In the genomic region with DNA sequence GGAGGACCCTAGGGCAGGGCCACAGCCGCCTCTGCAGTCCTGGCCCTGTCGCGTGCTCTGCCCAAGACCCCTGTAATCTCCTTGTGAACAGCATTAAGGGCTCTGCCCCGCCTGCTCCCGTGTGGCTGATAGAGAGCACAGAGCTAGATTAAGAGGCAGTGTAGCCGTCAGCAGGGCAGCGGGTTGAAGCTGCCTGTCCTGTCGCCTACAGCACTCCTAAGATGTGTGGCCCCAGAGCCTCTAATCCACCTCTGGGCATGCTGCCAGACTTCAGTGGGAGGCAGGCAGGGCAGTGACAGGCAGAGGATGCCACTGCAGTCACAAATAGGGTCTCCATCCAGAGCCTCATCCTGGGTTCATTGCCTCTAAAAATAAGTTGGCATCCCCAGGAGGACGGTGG, we compare ENCODE assay signal across 11 mouse cellular contexts. TPM values are rescaled to one million over a fixed set of nuclear protein-coding genes. Genes with fewer than 3 reads are reported as not detected.
DNase-seq lines count a peak whose midpoint lies in the region; ATAC-seq and TF ChIP-seq lines count a peak whose summit lies in the region.
"Had no signal": no experiment of that assay in that cellular context is flagged by ENCODE, and none has a peak within 500 bp of the region (broad histone marks: within the 10 kb centered on the region; RNA-seq: fewer than 3 reads in every experiment).

No protein-coding gene starts in this region.

- 0 out of 2 replicates have a peak, but pooled peaks have one; percentile 8 for ATAC-seq in embryonic facial prominence, embryonic 12.5 days (ENCODE audit: insufficient number of reproducible peaks, insufficient read depth, low FRiP score, low TSS enrichment)
- ATAC-seq in megakaryocyte-erythroid progenitor cell, adult 5-6 weeks (replicated peaks; ENCODE audit: low FRiP score, low TSS enrichment, poor library complexity, severe bottlenecking), result peak; percentile 50
- ATAC-seq in kidney, embryonic 14.5 days (ENCODE audit: low FRiP score, low TSS enrichment), result no peak

- no peaks in the 10 kb centered on the region for H3K79me2 ChIP-seq in heart, adult 2 months (replicated peaks; ENCODE audit: control insufficient read depth, insufficient read depth, low read length)

- no peak for TF ChIP-seq POLR2A in heart, adult 2 months (IDR thresholded peaks at IDR 0.05; ENCODE audit: insufficient read depth, low read depth, low read length)

- H3K9ac ChIP-seq in embryonic facial prominence, embryonic 12.5 days, result no peak overlapping the region
- no peak overlapping the region for H3K9ac ChIP-seq in heart, adult 2 months (ENCODE audit: low read depth, low read length)
- no peak overlapping the region for H3K9ac ChIP-seq in kidney, embryonic 14.5 days (ENCODE audit: low read depth, low read length)
- H3K9ac ChIP-seq: hindbrain, embryonic 12.5 days had no signal

- TF ChIP-seq EP300 in heart, adult 2 months (IDR thresholded peaks at IDR 0.05; ENCODE audit: insufficient read depth, low read depth, low read length), result no peak

- no peak overlapping the region for H3K27ac ChIP-seq in embryonic facial prominence, embryonic 12.5 days
- H3K27ac ChIP-seq in embryonic facial prominence, embryonic 10.5 days (replicated peaks), result no peak overlapping the region
- H3K27ac ChIP-seq in heart, adult 2 months, result no peak overlapping the region
- H3K27ac ChIP-seq in kidney, embryonic 14.5 days (ENCODE audit: low read depth, low read length), result no peak overlapping the region
- H3K27ac ChIP-seq: hindbrain, embryonic 12.5 days had no signal

- TF ChIP-seq CTCF in heart, adult 2 months (IDR thresholded peaks at IDR 0.05), result no peak

- H3K4me2 ChIP-seq in embryonic facial prominence, embryonic 12.5 days (replicated peaks), result no peak overlapping the region
- no peak overlapping the region for H3K4me2 ChIP-seq in kidney, embryonic 14.5 days (replicated peaks; ENCODE audit: low read depth, low read length)
- H3K4me2 ChIP-seq: hindbrain, embryonic 12.5 days had no signal

- H3K27me3 ChIP-seq in embryonic facial prominence, embryonic 12.5 days, result no peaks in the 10 kb centered on the region
- no peaks in the 10 kb centered on the region for H3K27me3 ChIP-seq in embryonic facial prominence, embryonic 10.5 days (replicated peaks; ENCODE audit: low read depth, poor library complexity, severe bottlenecking)
- no peaks in the 10 kb centered on the region for H3K27me3 ChIP-seq in heart, adult 2 months (ENCODE audit: control insufficient read depth, insufficient read depth, low read length)
- no peaks in the 10 kb centered on the region for H3K27me3 ChIP-seq in kidney, embryonic 14.5 days (ENCODE audit: control insufficient read depth, insufficient read depth, low read length)
- H3K27me3 ChIP-seq: hindbrain, embryonic 12.5 days had no signal

- H3K9me3 ChIP-seq in embryonic facial prominence, embryonic 12.5 days, result no peaks in the 10 kb centered on the region
- no peaks in the 10 kb centered on the region for H3K9me3 ChIP-seq in embryonic facial prominence, embryonic 10.5 days
- no peaks in the 10 kb centered on the region for H3K9me3 ChIP-seq in kidney, embryonic 14.5 days (ENCODE audit: control insufficient read depth, low read length)
- H3K9me3 ChIP-seq: hindbrain, embryonic 12.5 days had no signal

- DNase-seq in embryonic facial prominence, embryonic 10.5 days (ENCODE audit: low spot score), result no peak
- DNase-seq in heart, postnatal 4 days, result peak; percentile 49
- DNase-seq in heart, adult 2 months, result no peak
- peak; percentile 61 for DNase-seq in brain, adult 2 months (ENCODE audit: low read depth, low spot score)
- DNase-seq in lung, postnatal 25 days (ENCODE audit: low spot score), result no peak
- DNase-seq: kidney, adult 9 months; lung, postnatal 36 days had no signal

- intact Hi-C loops in heart, adult 2 months (cut with DNase I), result no loop called here

- peaks cover 77% of the 10 kb centered on the region for H3K36me3 ChIP-seq in embryonic facial prominence, embryonic 12.5 days
- peaks cover 78% of the 10 kb centered on the region for H3K36me3 ChIP-seq in embryonic facial prominence, embryonic 10.5 days (replicated peaks)
- H3K36me3 ChIP-seq in heart, adult 2 months (ENCODE audit: control insufficient read depth, insufficient read depth, low read length), result no peaks in the 10 kb centered on the region
- H3K36me3 ChIP-seq in kidney, embryonic 14.5 days (ENCODE audit: control insufficient read depth, insufficient read depth, low read length), result peaks cover 75% of the 10 kb centered on the region

- H3K4me3 ChIP-seq in embryonic facial prominence, embryonic 12.5 days, result no peak overlapping the region
- no peak overlapping the region; the same call in 1 of the 2 replicates for H3K4me3 ChIP-seq in embryonic facial prominence, embryonic 10.5 days
- H3K4me3 ChIP-seq in heart, adult 2 months, result no peak overlapping the region
- no peak overlapping the region for H3K4me3 ChIP-seq in kidney, embryonic 14.5 days (ENCODE audit: low read length)
- H3K4me3 ChIP-seq: hindbrain, embryonic 12.5 days had no signal

- peaks cover 8% of the 10 kb centered on the region; the same call in 1 of the 2 replicates for H3K4me1 ChIP-seq in embryonic facial prominence, embryonic 12.5 days
- H3K4me1 ChIP-seq in embryonic facial prominence, embryonic 10.5 days, result peaks cover 11% of the 10 kb centered on the region
- peaks cover 4% of the 10 kb centered on the region; the same call in 1 of the 2 replicates for H3K4me1 ChIP-seq in heart, adult 2 months (ENCODE audit: control insufficient read depth, insufficient read depth, low read length)
- H3K4me1 ChIP-seq in kidney, embryonic 14.5 days (ENCODE audit: control insufficient read depth, insufficient read depth, low read length), result 0 out of 2 replicates have a peak, but pooled peaks cover 3% of the 10 kb centered on the region

- 81% methylated on average over 9 of the region's 9 CpGs for WGBS in embryonic facial prominence, embryonic 12.5 days
- 88% methylated on average over 9 of the region's 9 CpGs for WGBS in embryonic facial prominence, embryonic 10.5 days
- WGBS in heart, adult 2 months, result 62% methylated on average over 9 of the region's 9 CpGs
- WGBS in kidney, embryonic 14.5 days, result 79% methylated on average over 9 of the region's 9 CpGs

RNA-seq across cellular contexts. Expression of gene Ndufs7, which starts 6.8 kb away (rescaled TPM):
- polyA plus RNA-seq in embryonic facial prominence, embryonic 12.5 days (2016; fragmentation: Nextera tagmentation; extraction: Ambion mirVana), result 260 and 269 TPM in 2 replicates
- 303 and 309 TPM in 2 replicates for polyA plus RNA-seq in embryonic facial prominence, embryonic 10.5 days (2016; fragmentation: Nextera tagmentation; extraction: Ambion mirVana)
- total RNA-seq in heart, postnatal 4 days (2021), result 100 to 1,000 TPM; 480 to 520 TPM
- total RNA-seq in heart, adult 2 months (2021), result 1,000 to 10,000 TPM in 1 of 2 experiments, 100 to 1,000 TPM in 1; 943 to 1,108 TPM
- polyA plus RNA-seq in heart, adult 2 months (2012; rRNA removed), result 1,263 and 1,990 TPM in 2 replicates
- total RNA-seq in megakaryocyte-erythroid progenitor cell, adult 5-6 weeks (2014; fragmentation: Nextera tagmentation), result 196 and 302 TPM in 2 replicates
- total RNA-seq in megakaryocyte-erythroid progenitor cell, adult 5-6 weeks (2017), result 103 and 168 TPM in 2 replicates
- polyA plus RNA-seq in kidney, embryonic 14.5 days (2014; fragmentation: Nextera tagmentation; extraction: Ambion mirVana), result 382 and 390 TPM in 2 replicates

RNA-seq across cellular contexts. Expression of gene Mum1, which starts 15.9 kb away (rescaled TPM):
- polyA plus RNA-seq in embryonic facial prominence, embryonic 12.5 days (2016; fragmentation: Nextera tagmentation; extraction: Ambion mirVana), result 85.1 and 93.4 TPM in 2 replicates
- polyA plus RNA-seq in embryonic facial prominence, embryonic 10.5 days (2016; fragmentation: Nextera tagmentation; extraction: Ambion mirVana), result 95.9 and 98.1 TPM in 2 replicates
- 10 to 100 TPM; 22.8 to 26.7 TPM for total RNA-seq in heart, postnatal 4 days (2021)
- 10 to 100 TPM; 11.1 to 11.8 TPM for total RNA-seq in heart, adult 2 months (2021)
- 18.0 and 19.4 TPM in 2 replicates for polyA plus RNA-seq in heart, adult 2 months (2012; rRNA removed)
- 60.8 and 124 TPM in 2 replicates for total RNA-seq in megakaryocyte-erythroid progenitor cell, adult 5-6 weeks (2014; fragmentation: Nextera tagmentation)
- total RNA-seq in megakaryocyte-erythroid progenitor cell, adult 5-6 weeks (2017), result 44.2 and 49.0 TPM in 2 replicates
- polyA plus RNA-seq in kidney, embryonic 14.5 days (2014; fragmentation: Nextera tagmentation; extraction: Ambion mirVana), result 64.4 and 65.1 TPM in 2 replicates

RNA-seq across cellular contexts. Expression of gene Gamt, which starts 18.7 kb away (rescaled TPM):
- polyA plus RNA-seq in embryonic facial prominence, embryonic 12.5 days (2016; fragmentation: Nextera tagmentation; extraction: Ambion mirVana), result 33.8 and 38.6 TPM in 2 replicates
- polyA plus RNA-seq in embryonic facial prominence, embryonic 10.5 days (2016; fragmentation: Nextera tagmentation; extraction: Ambion mirVana), result 24.4 and 25.0 TPM in 2 replicates
- total RNA-seq in heart, postnatal 4 days (2021), result 10 to 100 TPM; 18.5 to 23.4 TPM
- 1 to 10 TPM; 8.3 to 8.4 TPM for total RNA-seq in heart, adult 2 months (2021)
- 8.0 and 11.0 TPM in 2 replicates for polyA plus RNA-seq in heart, adult 2 months (2012; rRNA removed)
- 1.2 and 1.7 TPM in 2 replicates for total RNA-seq in megakaryocyte-erythroid progenitor cell, adult 5-6 weeks (2014; fragmentation: Nextera tagmentation)
- total RNA-seq in megakaryocyte-erythroid progenitor cell, adult 5-6 weeks (2017), result 2.1 and 3.0 TPM in 2 replicates
- polyA plus RNA-seq in kidney, embryonic 14.5 days (2014; fragmentation: Nextera tagmentation; extraction: Ambion mirVana), result 30.2 and 33.6 TPM in 2 replicates

RNA-seq across cellular contexts. Expression of gene Dazap1, which starts 19.2 kb away (rescaled TPM):
- 70.7 and 71.8 TPM in 2 replicates for polyA plus RNA-seq in embryonic facial prominence, embryonic 12.5 days (2016; fragmentation: Nextera tagmentation; extraction: Ambion mirVana)
- 56.2 and 58.5 TPM in 2 replicates for polyA plus RNA-seq in embryonic facial prominence, embryonic 10.5 days (2016; fragmentation: Nextera tagmentation; extraction: Ambion mirVana)
- 100 to 1,000 TPM; 131 to 140 TPM for total RNA-seq in heart, postnatal 4 days (2021)
- total RNA-seq in heart, adult 2 months (2021), result 10 to 100 TPM; 56.4 to 57.9 TPM
- 37.6 and 41.0 TPM in 2 replicates for polyA plus RNA-seq in heart, adult 2 months (2012; rRNA removed)
- 152 and 163 TPM in 2 replicates for total RNA-seq in megakaryocyte-erythroid progenitor cell, adult 5-6 weeks (2014; fragmentation: Nextera tagmentation)
- total RNA-seq in megakaryocyte-erythroid progenitor cell, adult 5-6 weeks (2017), result 269 and 335 TPM in 2 replicates
- polyA plus RNA-seq in kidney, embryonic 14.5 days (2014; fragmentation: Nextera tagmentation; extraction: Ambion mirVana), result 45.8 and 56.9 TPM in 2 replicates

RNA-seq across cellular contexts. Expression of gene Rps15, which starts 50.2 kb away (rescaled TPM):
- 851 and 902 TPM in 2 replicates for polyA plus RNA-seq in embryonic facial prominence, embryonic 12.5 days (2016; fragmentation: Nextera tagmentation; extraction: Ambion mirVana)
- polyA plus RNA-seq in embryonic facial prominence, embryonic 10.5 days (2016; fragmentation: Nextera tagmentation; extraction: Ambion mirVana), result 1,079 and 1,119 TPM in 2 replicates
- total RNA-seq in heart, postnatal 4 days (2021), result 1,000 to 10,000 TPM in 1 of 2 experiments, 100 to 1,000 TPM in 1; 949 to 1,003 TPM
- total RNA-seq in heart, adult 2 months (2021), result 100 to 1,000 TPM; 748 to 861 TPM
- 880 and 1,041 TPM in 2 replicates for polyA plus RNA-seq in heart, adult 2 months (2012; rRNA removed)
- 4,307 and 4,493 TPM in 2 replicates for total RNA-seq in megakaryocyte-erythroid progenitor cell, adult 5-6 weeks (2014; fragmentation: Nextera tagmentation)
- 2,815 and 2,969 TPM in 2 replicates for total RNA-seq in megakaryocyte-erythroid progenitor cell, adult 5-6 weeks (2017)
- 1,166 and 1,350 TPM in 2 replicates for polyA plus RNA-seq in kidney, embryonic 14.5 days (2014; fragmentation: Nextera tagmentation; extraction: Ambion mirVana)

Comparison
In these comparisons a context has a peak if more than half of its experiments do, and no peak if none do; other contexts are left out.
1. DNase-seq: peak in heart, postnatal 4 days (single experiment) and brain, adult 2 months (single experiment); none in embryonic facial prominence, embryonic 10.5 days (single experiment), heart, adult 2 months (0 of 2) and lung, postnatal 25 days (single experiment).